Mouse (Mus musculus) cerebellum, adult 2 months (tissue): ENCODE data around the gene Dusp11. TPM values are rescaled to one million over a fixed set of nuclear protein-coding genes. Genes with fewer than 3 reads are reported as not detected.
"Not testable (repeated sequence)": the region's sequence is repeated elsewhere in the genome, so short reads cannot be mapped to it uniquely, and the experiment has no call there.

ENCODE experiments used
- DNase-seq, 2 experiments: peaks; one replicate each; pipeline ENCODE4 v3.0.0; 2021
- H3K27ac ChIP-seq: fragments of 200-500 bp; 2 replicates; pipeline ENCODE4 v1.5.1; 2012; ENCODE audit warnings: low read length, control low read depth, inconsistent platforms; ENCODE audit not compliant: insufficient read depth
- H3K27me3 ChIP-seq: fragments of 200-500 bp; 2 replicates; pipeline ENCODE4 v1.6.1; 2012; ENCODE audit warnings: inconsistent platforms, mild to moderate bottlenecking, low read length, moderate library complexity; ENCODE audit not compliant: control insufficient read depth, insufficient read depth
- H3K4me1 ChIP-seq: fragments of 200-500 bp; 2 replicates; pipeline ENCODE4 v1.6.1; 2011; ENCODE audit warnings: low read length; ENCODE audit not compliant: control insufficient read depth, insufficient read depth
- H3K4me3 ChIP-seq: fragments of 200-500 bp; replicated peaks from 2 replicates; pipeline ENCODE3; 2011; ENCODE audit warnings: mild to moderate bottlenecking, low read depth, low read length, control low read depth; ENCODE audit not compliant: insufficient read depth
- CTCF ChIP-seq: fragments of 200-500 bp; IDR thresholded peaks from 2 replicates; pipeline ENCODE4 v1.5.1; 2011; ENCODE audit warnings: low read depth, mild to moderate bottlenecking, control low read depth, low read length, moderate library complexity, borderline replicate concordance; ENCODE audit not compliant: insufficient read depth
- POLR2A ChIP-seq: fragments of 200-500 bp; IDR thresholded peaks from 2 replicates; pipeline ENCODE4 v1.6.1; 2011; ENCODE audit warnings: low read length, control low read depth, borderline replicate concordance; ENCODE audit not compliant: insufficient read depth
- WGBS: fragments of 180-500 bp; shearing (Covaris S2); methylation state at CpG from one replicate; pipeline ENCODE4 v1.1.7; 2018; 5-methylcytosine and 5-hydroxymethylcytosine counted together
- polyA plus RNA-seq: library from polyadenylated mRNA; depleted of rRNA; stranded (reverse); fragments of >200 nt; gene quantifications from 2 replicates; pipeline ENCODE4 v1.2.3, GENCODE M21; 2012; rRNA removed

Gene Dusp11
- polyA plus RNA-seq, 1 experiment = 143 TPM

GRCm38 (mm10) chr6:85911587-85911986 lies 49.9 kb downstream of the Dusp11 start, which contains the start of gene Tprkb:
Gene Tprkb (plus strand): TSS chr6:85911865.
- TF ChIP-seq CTCF = no peak
- no peak for TF ChIP-seq POLR2A
- 85% methylated on average over 3 of the region's 3 CpGs for WGBS
- no peaks in the 10 kb centered on the region for H3K27me3 ChIP-seq
- H3K4me1 ChIP-seq = no peaks in the 10 kb centered on the region
- DNase-seq = no peak
- no peak within 1 kb of the TSS for H3K27ac ChIP-seq
- no peak within 1 kb of the TSS for H3K4me3 ChIP-seq

DNA sequence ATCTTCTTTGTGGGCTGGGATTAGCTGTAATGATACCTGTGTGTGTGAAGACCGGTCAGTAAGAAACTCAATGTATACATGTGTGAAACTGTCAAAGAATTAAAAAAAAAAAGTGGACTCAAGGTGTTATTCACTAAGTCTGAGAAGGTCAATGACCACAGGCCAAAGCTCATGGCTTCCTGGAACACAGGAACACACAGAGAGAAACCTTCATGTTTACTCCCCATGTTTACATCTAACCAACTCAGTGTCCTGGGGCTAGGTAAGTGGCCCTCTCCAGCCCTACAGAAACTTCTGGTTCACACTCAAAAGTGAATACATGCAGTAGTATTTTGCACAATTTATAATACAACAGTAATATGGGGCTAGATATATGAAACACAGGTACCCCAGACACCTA lies 51.8 kb downstream of the Dusp11 start:
- DNase-seq = no peak
- H3K27me3 ChIP-seq = no peaks in the 10 kb centered on the region
- no peak for TF ChIP-seq CTCF
- no peak overlapping the region for H3K4me3 ChIP-seq
- no peaks in the 10 kb centered on the region for H3K4me1 ChIP-seq
- WGBS = 95% methylated on average over 1 of the region's 1 CpGs
- H3K27ac ChIP-seq = no peak overlapping the region

- Histone ChIP-seq H3K4me3 (no peak overlapping the region), H3K27me3 (no peaks in the 10 kb centered on the region), H3K27ac (no peak overlapping the region), H3K4me1 (no peaks in the 10 kb centered on the region)
- DNase-seq = no peak
- TF ChIP-seq CTCF = no peak
- 70% methylated on average over 3 of the region's 3 CpGs for WGBS
Measured at GRCm38 (mm10) chr6:85908341-85908740, 53.1 kb downstream of the Dusp11 start.

- H3K27ac ChIP-seq = peak overlapping the region; percentile 34; the same call in 1 of the 2 replicates
- H3K4me3 ChIP-seq, H3K4me1 ChIP-seq, H3K27me3 ChIP-seq: not testable (repeated sequence)
- peak; percentile 29 to 68 for DNase-seq
- 15% methylated on average over 2 of the region's 2 CpGs for WGBS
Measured at GRCm38 (mm10) chr6:85906911-85907351, 54.5 kb downstream of the Dusp11 start.

GRCm38 (mm10) chr6:85904642-85905061 lies 56.8 kb downstream of the Dusp11 start, which contains the start of gene Nat8f4:
Gene Nat8f4 (minus strand): TSS chr6:85904884.
- WGBS = 15% methylated on average over 20 of the region's 20 CpGs
- TF ChIP-seq CTCF = peak; percentile 74
- H3K27me3 ChIP-seq, H3K4me1 ChIP-seq: not testable (repeated sequence)
- peak; percentile 76 to 88 for DNase-seq
- Histone ChIP-seq H3K27ac (peak within 1 kb of the TSS; percentile 50; the same call in 1 of the 2 replicates), H3K4me3 (peak within 1 kb of the TSS; percentile 42)

DNA sequence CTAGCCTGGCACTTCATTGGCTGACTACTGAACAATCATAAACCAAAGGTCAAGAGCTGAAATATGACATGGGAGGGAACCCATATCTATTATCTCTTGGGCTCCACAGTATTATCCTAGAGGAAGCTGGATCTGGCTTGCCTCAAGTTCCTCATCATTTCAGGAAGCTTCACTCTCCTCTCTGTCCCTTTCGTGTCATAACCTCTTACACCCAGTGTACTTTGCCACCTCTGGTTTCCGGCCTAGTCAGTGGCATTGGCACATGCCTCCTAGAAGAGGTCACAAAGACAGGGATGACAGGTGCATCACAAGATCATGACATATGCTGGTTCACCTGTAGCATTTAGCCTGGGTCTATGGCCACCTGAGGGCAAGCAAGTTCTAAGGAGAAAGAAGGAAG lies 59.2 kb downstream of the Dusp11 start:
- Histone ChIP-seq H3K4me1 (no peaks in the 10 kb centered on the region), H3K27ac (no peak overlapping the region), H3K27me3 (no peaks in the 10 kb centered on the region), H3K4me3 (no peak overlapping the region)
- TF ChIP-seq CTCF = no peak
- no peak for TF ChIP-seq POLR2A
- WGBS = 94% methylated on average over 2 of the region's 2 CpGs
- DNase-seq = no peak

DNA sequence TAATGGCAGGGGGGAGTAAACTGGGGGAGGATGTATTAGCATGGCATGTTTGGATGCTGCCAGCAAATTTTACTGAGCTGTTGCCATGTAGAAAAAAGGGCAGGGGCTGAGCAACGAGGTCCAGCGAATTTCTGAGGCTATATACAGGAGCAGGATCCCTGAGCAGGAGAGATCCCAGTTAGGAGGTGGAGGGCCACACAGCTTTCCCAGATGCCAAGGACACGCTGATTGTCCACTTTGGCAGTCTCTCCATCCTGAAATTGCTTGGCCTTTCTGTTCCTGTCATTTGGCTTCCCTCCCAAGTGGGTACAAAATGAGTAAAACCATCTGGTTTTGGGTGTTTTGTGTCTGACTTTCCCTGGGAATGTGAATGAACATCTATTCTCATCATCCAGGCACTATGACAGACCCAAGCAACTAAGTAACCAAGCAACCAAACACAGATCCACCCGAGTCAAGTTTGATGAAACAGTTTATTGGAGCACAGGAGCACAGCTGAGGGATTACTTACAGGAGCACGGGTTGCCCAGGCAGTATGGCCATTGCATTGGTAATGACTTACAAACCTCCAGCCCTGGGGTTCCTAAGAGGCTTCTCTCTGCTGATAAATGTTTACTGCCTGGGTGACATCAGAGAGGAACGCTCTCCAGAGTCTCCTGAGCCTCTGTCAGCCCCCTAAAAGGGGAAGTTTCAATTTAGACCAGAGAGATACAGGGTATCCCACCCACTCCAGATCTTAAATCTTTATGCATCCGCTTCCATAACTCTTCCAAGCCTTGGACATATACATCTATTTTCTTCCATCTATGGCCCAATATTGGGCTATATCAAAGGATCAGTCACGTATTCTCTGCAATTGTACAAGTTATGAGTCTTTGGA lies 62.6 kb downstream of the Dusp11 start:
- H3K27ac ChIP-seq, H3K4me3 ChIP-seq, DNase-seq, H3K4me1 ChIP-seq, H3K27me3 ChIP-seq: not testable (repeated sequence)
- 47% methylated on average over 7 of the region's 8 CpGs for WGBS

- WGBS = 67% methylated on average over 25 of the region's 25 CpGs
- TF ChIP-seq CTCF = peak; percentile 55; the same call in 1 of the 2 replicates
Measured at GRCm38 (mm10) chr6:85895061-85895648, 66.3 kb downstream of the Dusp11 start.

More at GRCm38 (mm10) chr6:85895061-85895648, 66.3 kb downstream of the Dusp11 start:
- H3K4me3 ChIP-seq, H3K4me1 ChIP-seq, H3K27ac ChIP-seq, H3K27me3 ChIP-seq: not testable (repeated sequence)
- peak in 1 of 2 experiments; percentile 50 for DNase-seq

Other genes starting within 250 kb of the Dusp11 start
- 0.62 and 0.65 TPM in 2 replicates for gene Nat8f7, start 248.5 kb downstream of the Dusp11 start, polyA plus RNA-seq
- 10.3 and 11.3 TPM in 2 replicates for gene Nat8f3, start 195.9 kb downstream of the Dusp11 start, polyA plus RNA-seq
- 2.2 and 4.0 TPM in 2 replicates for gene Nat8f6, start 140.7 kb downstream of the Dusp11 start, polyA plus RNA-seq
- gene Nat8f5, start 140.7 kb downstream of the Dusp11 start, polyA plus RNA-seq = 7.3 and 9.1 TPM in 2 replicates
- 4.2 and 6.3 TPM in 2 replicates for gene Nat8, start 129.6 kb downstream of the Dusp11 start, polyA plus RNA-seq
- 0.31 and 0.33 TPM in 2 replicates for gene Nat8f2, start 92.5 kb downstream of the Dusp11 start, polyA plus RNA-seq
- gene Nat8f4, start 56.8 kb downstream of the Dusp11 start, polyA plus RNA-seq = 9.8 and 10.2 TPM in 2 replicates
- 141 and 158 TPM in 2 replicates for gene Tprkb, start 49.8 kb downstream of the Dusp11 start, polyA plus RNA-seq
- 49.1 and 54.0 TPM in 2 replicates for gene Nat8f1, start 46.0 kb downstream of the Dusp11 start, polyA plus RNA-seq
- not detected in 2 replicates for gene Figla, start 54.5 kb upstream of the Dusp11 start, polyA plus RNA-seq
- 54.9 and 56.2 TPM in 2 replicates for gene Add2, start 67.0 kb upstream of the Dusp11 start, polyA plus RNA-seq
- 13.9 and 16.1 TPM in 2 replicates for gene Tgfa, start 233.6 kb upstream of the Dusp11 start, polyA plus RNA-seq